Mouse (Mus musculus): ENCODE measurements around the gene Rimbp3. TPM values are rescaled to one million over a fixed set of nuclear protein-coding genes. Genes with fewer than 3 reads are reported as not detected.

Rimbp3 gene
- polyA plus RNA-seq, 1 experiment = 0.07 TPM

DNA sequence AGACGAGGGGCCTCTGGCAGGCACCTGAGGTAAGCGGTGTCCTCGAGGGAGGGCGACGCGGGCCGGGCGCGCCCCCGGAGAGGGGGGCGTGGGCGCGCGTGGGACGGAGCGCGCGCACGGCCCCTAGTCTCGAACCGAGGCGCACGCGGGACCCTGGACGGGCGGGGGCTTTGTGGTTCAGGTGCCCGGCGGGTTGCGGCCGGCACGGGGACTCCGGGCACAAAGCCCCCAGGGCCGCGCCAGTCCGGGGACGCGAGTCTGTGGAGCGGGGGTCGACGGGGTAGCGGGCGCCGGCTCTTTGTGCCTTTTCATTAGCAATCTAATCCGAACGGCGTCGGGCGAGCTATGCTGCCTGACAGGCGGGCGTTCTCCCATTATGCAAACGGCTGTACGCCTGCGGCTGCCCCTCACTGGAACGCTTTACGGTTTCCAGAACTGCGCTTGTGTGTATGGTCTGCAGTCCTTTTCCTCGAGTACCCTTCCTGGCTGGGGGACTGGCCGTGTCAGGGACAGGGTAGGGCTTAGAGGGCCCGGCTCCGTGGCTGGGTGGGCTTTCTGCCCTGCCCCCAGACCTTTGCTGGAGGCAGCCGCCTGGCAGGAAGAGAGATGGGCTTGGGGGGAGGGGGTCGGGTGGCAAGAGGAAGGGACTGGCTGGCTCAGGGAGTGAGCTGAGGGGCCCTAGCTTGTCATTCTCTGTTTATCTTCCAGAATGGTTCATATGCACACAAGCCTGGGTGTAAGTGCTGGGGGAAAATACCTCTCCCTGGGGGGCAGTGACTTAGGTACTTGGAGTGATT lies 25.5 kb downstream of the Rimbp3 start:
- TF ChIP-seq POLR2A (IDR thresholded peaks at IDR 0.05; ENCODE audit: borderline replicate concordance, extremely low read depth, low read depth, low read length) = no peak
- TF ChIP-seq CTCF (IDR thresholded peaks at IDR 0.05; ENCODE audit: insufficient read depth, low read length) = no peak
- H3K4me1 ChIP-seq (ENCODE audit: control insufficient read depth, insufficient read depth, low read length) = peaks cover 2% of the 10 kb centered on the region; the same call in 1 of the 2 replicates
- peak; percentile 42 for DNase-seq
- H3K4me3 ChIP-seq (replicated peaks; ENCODE audit: extremely low read depth, low read depth, low read length) = peak overlapping the region; percentile 73
- 1% methylated on average over 62 of the region's 62 CpGs for WGBS

DNA sequence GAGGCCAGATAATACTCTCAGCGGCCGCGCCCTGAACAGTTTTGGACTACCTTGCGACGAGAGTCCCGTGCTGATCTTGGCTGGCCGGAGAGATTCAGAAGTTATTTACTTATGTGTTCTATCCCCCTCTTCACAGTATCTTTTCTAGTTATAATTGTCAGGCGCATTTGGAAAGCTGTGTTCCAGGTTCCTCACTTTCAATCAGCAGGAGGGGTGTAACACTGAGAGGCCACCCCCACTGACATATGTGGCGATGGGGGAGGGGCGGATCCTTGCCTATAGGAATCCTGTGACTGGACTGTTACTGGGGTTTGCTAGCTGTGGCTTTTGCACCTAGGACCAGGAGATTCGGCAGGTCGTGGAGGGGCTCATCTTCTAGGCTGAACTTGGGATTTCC lies 26.1 kb downstream of the Rimbp3 start:
- TF ChIP-seq POLR2A (IDR thresholded peaks at IDR 0.05; ENCODE audit: borderline replicate concordance, extremely low read depth, low read depth, low read length) (no peak), CTCF (IDR thresholded peaks at IDR 0.05; ENCODE audit: insufficient read depth, low read length) (no peak)
- H3K4me3 ChIP-seq (replicated peaks; ENCODE audit: extremely low read depth, low read depth, low read length) = no peak overlapping the region
- 6% methylated on average over 12 of the region's 12 CpGs for WGBS
- DNase-seq = no peak
- H3K4me1 ChIP-seq (ENCODE audit: control insufficient read depth, insufficient read depth, low read length) = peaks cover 2% of the 10 kb centered on the region; the same call in 1 of the 2 replicates

DNA sequence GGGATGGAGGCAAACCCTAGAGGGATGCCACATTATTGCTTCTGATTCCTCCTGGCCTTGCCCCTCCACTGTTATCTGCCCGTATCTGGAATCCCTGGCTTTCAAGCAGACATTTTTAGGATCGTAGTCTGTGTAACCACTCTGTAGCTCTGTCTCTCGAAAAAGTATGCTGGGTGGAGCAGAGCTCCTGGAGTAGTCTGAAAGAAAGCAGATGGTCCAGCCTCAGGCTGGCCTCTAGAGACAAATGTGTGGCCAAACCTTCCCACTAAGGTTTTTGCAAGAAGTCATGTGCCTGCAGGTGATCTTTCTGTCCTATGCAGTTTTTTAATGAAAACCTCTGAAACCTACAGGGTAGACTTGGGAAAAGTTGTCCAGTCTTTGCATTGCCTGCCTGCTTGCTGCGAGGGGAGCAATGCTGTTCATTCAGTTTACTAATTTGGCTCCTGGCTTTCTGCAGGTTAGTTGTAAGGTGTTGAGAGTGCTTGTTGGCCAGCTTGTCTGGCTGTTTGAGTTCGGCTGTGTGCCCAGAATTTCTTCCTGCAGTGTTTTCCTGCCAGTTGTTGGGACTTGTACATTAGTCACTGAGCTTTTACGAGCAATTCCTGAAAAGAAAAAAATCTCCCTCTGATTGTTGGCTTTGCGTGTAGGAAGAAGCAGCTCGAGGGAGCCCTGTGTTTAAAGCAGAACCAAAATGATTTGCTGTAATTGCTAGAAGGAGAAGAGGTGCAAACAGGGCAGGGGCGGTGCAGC lies 26.7 kb downstream of the Rimbp3 start:
- no peak for TF ChIP-seq CTCF (IDR thresholded peaks at IDR 0.05; ENCODE audit: insufficient read depth, low read length)
- TF ChIP-seq POLR2A (IDR thresholded peaks at IDR 0.05; ENCODE audit: borderline replicate concordance, extremely low read depth, low read depth, low read length) = no peak
- Histone ChIP-seq H3K4me1 (ENCODE audit: control insufficient read depth, insufficient read depth, low read length) (peaks cover 2% of the 10 kb centered on the region; the same call in 1 of the 2 replicates), H3K4me3 (replicated peaks; ENCODE audit: extremely low read depth, low read depth, low read length) (no peak overlapping the region)
- WGBS = 19% methylated on average over 9 of the region's 9 CpGs
- DNase-seq = peak; percentile 46

DNA sequence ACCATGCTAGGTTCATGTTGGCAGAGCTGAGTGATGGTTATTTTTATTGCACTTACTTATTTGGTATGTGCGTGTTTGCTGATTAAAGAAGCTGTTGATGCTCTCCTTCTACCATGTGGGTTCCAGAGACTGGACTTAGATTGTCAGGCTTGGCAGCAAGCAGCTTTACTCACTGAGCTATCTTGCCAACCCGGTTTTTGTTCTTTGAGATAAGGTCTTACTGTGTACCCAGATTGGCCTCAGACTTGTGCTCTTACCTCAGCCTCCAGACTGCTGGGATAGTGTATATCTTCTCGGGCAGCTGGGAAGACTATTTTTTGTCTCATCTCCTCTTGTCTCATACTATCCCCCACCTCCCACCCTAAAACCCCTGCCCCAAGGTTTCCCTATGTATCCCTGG lies 29.2 kb downstream of the Rimbp3 start:
- Histone ChIP-seq H3K4me1 (ENCODE audit: control insufficient read depth, insufficient read depth, low read length) (peaks cover 2% of the 10 kb centered on the region; the same call in 1 of the 2 replicates), H3K4me3 (replicated peaks; ENCODE audit: extremely low read depth, low read depth, low read length) (no peak overlapping the region)
- 70% methylated on average over 3 of the region's 3 CpGs for WGBS
- no peak for TF ChIP-seq POLR2A (IDR thresholded peaks at IDR 0.05; ENCODE audit: borderline replicate concordance, extremely low read depth, low read depth, low read length)
- TF ChIP-seq CTCF (IDR thresholded peaks at IDR 0.05; ENCODE audit: insufficient read depth, low read length) = no peak
- DNase-seq = no peak

DNA sequence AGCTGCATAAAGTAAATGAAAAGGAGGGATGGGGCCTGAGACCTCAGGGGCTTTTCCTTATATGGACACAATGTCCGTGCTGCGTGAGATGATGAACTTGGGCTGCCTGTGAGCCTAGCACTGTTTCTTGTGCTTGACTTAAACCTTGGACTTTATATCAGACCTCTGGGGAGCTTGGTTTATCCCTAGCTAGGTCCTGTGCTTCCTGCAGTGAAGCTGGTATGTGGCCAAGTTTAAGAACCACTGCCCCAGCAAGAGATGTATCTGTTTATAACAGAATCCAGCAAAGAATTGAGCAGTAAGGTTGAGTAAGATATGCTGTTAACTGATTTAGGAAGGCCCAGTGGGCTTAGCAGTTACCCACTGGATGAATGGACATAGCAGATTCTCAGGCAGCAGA lies 31.0 kb downstream of the Rimbp3 start:
- WGBS = 72% methylated on average over 2 of the region's 2 CpGs
- Histone ChIP-seq H3K4me3 (replicated peaks; ENCODE audit: extremely low read depth, low read depth, low read length) (no peak overlapping the region), H3K4me1 (ENCODE audit: control insufficient read depth, insufficient read depth, low read length) (peaks cover 2% of the 10 kb centered on the region; the same call in 1 of the 2 replicates)
- TF ChIP-seq POLR2A (IDR thresholded peaks at IDR 0.05; ENCODE audit: borderline replicate concordance, extremely low read depth, low read depth, low read length) (no peak), CTCF (IDR thresholded peaks at IDR 0.05; ENCODE audit: insufficient read depth, low read length) (no peak)
- DNase-seq = no peak

DNA sequence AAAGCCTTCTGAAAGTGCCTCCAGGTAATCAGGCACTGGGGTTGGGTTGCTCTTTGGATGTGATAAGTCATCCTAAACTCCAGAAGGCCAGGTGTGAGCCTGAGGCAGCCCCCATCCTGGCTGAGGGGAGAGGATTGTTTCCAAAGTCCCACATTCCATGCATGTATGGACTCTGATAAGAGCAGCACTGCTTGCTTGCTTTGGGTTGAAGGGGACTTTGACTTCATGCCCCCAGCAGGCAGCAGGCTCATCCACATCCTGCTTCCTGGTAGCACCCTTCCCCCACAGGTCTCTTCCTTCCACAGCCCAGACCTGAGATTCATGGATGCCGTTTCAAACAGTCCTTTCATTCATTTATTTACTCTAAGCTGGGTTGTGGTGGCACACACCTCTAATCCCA lies 35.3 kb downstream of the Rimbp3 start:
- DNase-seq = no peak
- WGBS = 10% methylated on average over 1 of the region's 1 CpGs
- no peak overlapping the region for H3K4me3 ChIP-seq (replicated peaks; ENCODE audit: extremely low read depth, low read depth, low read length)
- no peaks in the 10 kb centered on the region for H3K4me1 ChIP-seq (ENCODE audit: control insufficient read depth, insufficient read depth, low read length)
- no peak for TF ChIP-seq CTCF (IDR thresholded peaks at IDR 0.05; ENCODE audit: insufficient read depth, low read length)
- TF ChIP-seq POLR2A (IDR thresholded peaks at IDR 0.05; ENCODE audit: borderline replicate concordance, extremely low read depth, low read depth, low read length) = no peak

DNA sequence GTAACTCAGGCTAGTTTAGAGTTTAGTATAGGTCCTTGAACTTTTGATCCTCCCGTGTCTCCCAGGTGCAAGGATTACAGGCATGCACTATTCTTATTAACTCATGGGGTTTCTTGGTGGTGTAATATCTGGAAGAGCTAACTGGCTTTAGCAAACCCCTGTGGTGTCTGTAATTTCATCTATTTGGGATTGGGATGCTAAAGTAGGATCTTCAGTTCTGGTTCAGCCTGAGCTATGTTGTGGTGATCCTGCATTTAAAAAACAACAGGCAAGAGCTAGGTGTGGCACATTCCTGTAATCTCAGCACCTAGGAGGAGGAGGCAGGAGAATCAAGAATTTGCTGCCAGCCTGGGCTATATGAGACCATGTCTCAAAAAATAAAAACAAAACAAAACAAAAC lies 36.6 kb downstream of the Rimbp3 start:
- Histone ChIP-seq H3K4me3 (replicated peaks; ENCODE audit: extremely low read depth, low read depth, low read length) (no peak overlapping the region), H3K4me1 (ENCODE audit: control insufficient read depth, insufficient read depth, low read length) (no peaks in the 10 kb centered on the region)
- no peak for TF ChIP-seq CTCF (IDR thresholded peaks at IDR 0.05; ENCODE audit: insufficient read depth, low read length)
- TF ChIP-seq POLR2A (IDR thresholded peaks at IDR 0.05; ENCODE audit: borderline replicate concordance, extremely low read depth, low read depth, low read length) = no peak
- 67% methylated on average over 1 of the region's 1 CpGs for WGBS
- no peak for DNase-seq

DNA sequence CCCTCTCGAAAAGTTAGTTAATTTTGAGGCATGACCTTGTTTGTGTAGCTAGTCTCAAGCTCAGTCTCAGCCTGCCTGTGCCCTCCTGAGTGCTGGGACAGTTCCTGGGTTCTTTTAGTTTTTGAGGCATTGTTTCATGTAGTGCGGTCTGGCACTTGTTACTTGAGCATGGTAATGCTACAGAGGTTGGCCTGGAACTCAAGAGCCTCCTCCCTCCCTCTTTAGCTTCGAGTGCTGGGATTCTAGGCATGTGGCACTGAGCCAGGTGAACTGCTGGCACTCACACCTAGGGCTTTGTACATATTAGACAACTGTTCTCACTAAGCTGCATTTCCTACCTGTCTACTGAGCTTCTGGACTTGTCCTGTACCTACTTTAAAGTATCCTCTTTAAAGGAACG lies 39.3 kb downstream of the Rimbp3 start:
- TF ChIP-seq CTCF (IDR thresholded peaks at IDR 0.05; ENCODE audit: insufficient read depth, low read length) = no peak
- TF ChIP-seq POLR2A (IDR thresholded peaks at IDR 0.05; ENCODE audit: borderline replicate concordance, extremely low read depth, low read depth, low read length) = no peak
- peak; percentile 75 for DNase-seq
- no peak overlapping the region for H3K4me3 ChIP-seq (replicated peaks; ENCODE audit: extremely low read depth, low read depth, low read length)
- 51% methylated on average over 4 of the region's 4 CpGs for WGBS
- no peaks in the 10 kb centered on the region for H3K4me1 ChIP-seq (ENCODE audit: control insufficient read depth, insufficient read depth, low read length)

DNA sequence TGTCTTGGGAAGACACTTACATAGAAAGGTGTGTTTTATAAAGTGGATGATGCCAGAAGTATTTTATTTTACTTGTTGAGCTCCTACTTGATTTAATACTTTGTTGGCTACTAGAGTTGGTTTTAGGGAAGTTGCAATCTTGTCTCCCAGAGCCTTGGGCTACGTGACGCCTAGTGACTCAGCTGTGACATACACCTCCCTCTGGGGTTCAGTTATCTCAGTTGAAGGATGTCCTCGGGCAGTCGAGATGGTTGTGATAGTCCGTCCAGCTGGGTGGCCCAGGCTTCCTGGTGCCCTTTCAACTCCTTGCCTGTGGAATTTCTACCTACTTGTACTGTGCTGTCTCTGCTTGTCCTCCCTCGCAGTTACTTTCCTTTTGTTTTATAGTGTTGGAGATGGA lies 40.7 kb downstream of the Rimbp3 start:
- WGBS = 44% methylated on average over 6 of the region's 6 CpGs
- no peak for DNase-seq
- TF ChIP-seq CTCF (IDR thresholded peaks at IDR 0.05; ENCODE audit: insufficient read depth, low read length) (no peak), POLR2A (IDR thresholded peaks at IDR 0.05; ENCODE audit: borderline replicate concordance, extremely low read depth, low read depth, low read length) (no peak)
- Histone ChIP-seq H3K4me1 (ENCODE audit: control insufficient read depth, insufficient read depth, low read length) (no peaks in the 10 kb centered on the region), H3K4me3 (replicated peaks; ENCODE audit: extremely low read depth, low read depth, low read length) (no peak overlapping the region)
